Mouse (Mus musculus) liver, embryonic 11.5 days (tissue): ENCODE results near the gene Clic5. TPM values are rescaled to one million over a fixed set of nuclear protein-coding genes. Genes with fewer than 3 reads are reported as not detected.

Source experiments
- ATAC-seq: fragments of 200-750 bp; cut with Nextera tagmentation; replicated peaks from 2 replicates; pipeline ENCODE4 v1.8.0; 2017; ENCODE audit warnings: moderate number of reproducible peaks, mild to moderate bottlenecking, moderate TSS enrichment, moderate library complexity; ENCODE audit not compliant: low FRiP score
- DNase-seq: peaks from one replicate; pipeline ENCODE4 v3.0.0-alpha.2; 2017; ENCODE audit warnings: low spot score
- H3K27ac ChIP-seq: fragments of 300-500 bp; sonication (generic); 2 replicates; pipeline ENCODE4 v1.5.1; 2014; ENCODE audit warnings: mild to moderate bottlenecking, low read depth, low read length, control low read depth
- H3K27me3 ChIP-seq: fragments of 300-500 bp; sonication (generic); replicated peaks from 2 replicates; pipeline ENCODE4 v1.6.1; 2014; ENCODE audit warnings: low read length, mixed read lengths; ENCODE audit not compliant: control insufficient read depth, insufficient read depth
- H3K36me3 ChIP-seq: fragments of 300-500 bp; sonication (generic); 2 replicates; pipeline ENCODE4 v1.6.1; 2014; ENCODE audit warnings: mild to moderate bottlenecking, low read length, moderate library complexity, mixed read lengths; ENCODE audit not compliant: control insufficient read depth, insufficient read depth
- H3K4me1 ChIP-seq: fragments of 300-500 bp; sonication (generic); replicated peaks from 2 replicates; pipeline ENCODE4 v1.6.1; 2014; ENCODE audit warnings: low read length, mixed read lengths; ENCODE audit not compliant: control insufficient read depth, insufficient read depth
- H3K4me2 ChIP-seq: fragments of 300-500 bp; sonication (generic); 2 replicates; pipeline ENCODE4 v1.6.1; 2014; ENCODE audit warnings: mild to moderate bottlenecking, control low read depth, moderate library complexity
- H3K4me3 ChIP-seq: fragments of 300-500 bp; sonication (generic); 2 replicates; pipeline ENCODE4 v1.5.1; 2014; ENCODE audit warnings: low read depth, low read length, control low read depth
- H3K9ac ChIP-seq: fragments of 300-500 bp; sonication (generic); 2 replicates; pipeline ENCODE4 v1.6.1; 2014; ENCODE audit warnings: low read depth, low read length, control low read depth
- H3K9me3 ChIP-seq: fragments of 300-500 bp; sonication (generic); 2 replicates; pipeline ENCODE4 v1.6.1; 2016; ENCODE audit warnings: low read length, inconsistent platforms, mixed read lengths; ENCODE audit not compliant: control insufficient read depth
- whole genome bisulfite sequencing: fragments of 180-500 bp; shearing (Covaris S2); extraction: QIAGEN DNeasy Blood & Tissue Kit; methylation state at CpG from one replicate; pipeline ENCODE4 v1.1.7; 2014; 5-methylcytosine and 5-hydroxymethylcytosine counted together
- polyA plus RNA-seq: library from polyadenylated mRNA; unstranded; fragments of >200 nt; fragmentation: Nextera tagmentation; extraction: Ambion mirVana; gene quantifications from 2 replicates; pipeline ENCODE4 v1.2.1, GENCODE M21; 2014

Clic5 gene
- polyA plus RNA-seq, 1 experiment from 2014 or later, result 0.75 TPM

- Histone ChIP-seq H3K4me2 (no peak overlapping the region), H3K9me3 (no peaks in the 10 kb centered on the region), H3K27ac (no peak overlapping the region), H3K4me1 (no peaks in the 10 kb centered on the region), H3K27me3 (no peaks in the 10 kb centered on the region), H3K9ac (no peak overlapping the region), H3K4me3 (no peak overlapping the region), H3K36me3 (no peaks in the 10 kb centered on the region)
- WGBS, result 63% methylated on average over 17 of the region's 17 CpGs
- no peak for ATAC-seq
- no peak for DNase-seq
These were observed 112.9 kb downstream of the Clic5 start for GRCm38 (mm10) chr17:44301224-44301811.

- H3K27ac ChIP-seq, result no peak overlapping the region
- H3K27me3 ChIP-seq, result no peaks in the 10 kb centered on the region
- H3K4me1 ChIP-seq, result no peaks in the 10 kb centered on the region
- H3K36me3 ChIP-seq, result no peaks in the 10 kb centered on the region
- H3K4me2 ChIP-seq, result no peak overlapping the region
- DNase-seq (no peak), ATAC-seq (no peak)
- 94% methylated on average over 1 of the region's 1 CpGs for WGBS
- no peaks in the 10 kb centered on the region for H3K9me3 ChIP-seq
- H3K4me3 ChIP-seq, result no peak overlapping the region
- no peak overlapping the region for H3K9ac ChIP-seq
These were observed 115.7 kb downstream of the Clic5 start for GRCm38 (mm10) chr17:44304076-44304475.

DNA sequence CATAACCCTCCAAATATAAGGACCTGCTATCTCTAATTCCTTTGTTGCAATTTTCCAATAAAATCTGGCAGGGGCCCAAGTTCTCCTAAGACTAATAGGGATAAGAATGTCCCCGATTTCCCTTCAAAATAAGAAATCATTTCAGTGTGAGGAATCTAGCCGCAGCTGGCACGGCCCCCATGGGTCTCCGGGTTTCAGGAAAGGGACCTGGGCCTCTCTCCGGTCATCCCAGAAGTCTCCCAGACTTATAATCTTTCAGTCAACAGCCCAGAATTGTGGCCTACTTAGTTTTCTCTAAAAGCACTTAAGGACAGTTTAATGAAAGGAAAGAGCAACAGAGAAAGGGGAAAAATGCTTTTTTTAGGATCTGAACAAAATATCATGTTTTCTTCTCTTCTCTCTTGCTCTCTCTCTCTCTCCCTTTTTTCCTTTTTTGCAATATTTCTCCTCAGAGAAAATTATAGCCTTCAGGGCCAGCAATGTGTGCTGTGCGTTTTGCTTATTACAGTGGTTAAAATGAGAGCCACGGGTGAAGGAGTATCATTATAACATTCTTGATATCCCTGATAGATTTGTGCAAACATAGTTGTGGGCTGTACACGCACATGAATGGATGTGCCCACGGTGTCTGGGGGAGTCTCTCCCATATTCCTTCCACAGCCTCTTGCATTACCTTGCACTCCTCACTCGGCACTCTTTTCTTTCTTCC, 121.7 kb downstream of the Clic5 start:
- H3K9ac ChIP-seq, result no peak overlapping the region
- no peak for ATAC-seq
- no peak overlapping the region for H3K4me2 ChIP-seq
- H3K27me3 ChIP-seq, result no peaks in the 10 kb centered on the region
- no peaks in the 10 kb centered on the region for H3K4me1 ChIP-seq
- WGBS, result 78% methylated on average over 10 of the region's 10 CpGs
- no peaks in the 10 kb centered on the region for H3K36me3 ChIP-seq
- DNase-seq, result no peak
- no peak overlapping the region for H3K4me3 ChIP-seq
- no peak overlapping the region for H3K27ac ChIP-seq
- no peaks in the 10 kb centered on the region for H3K9me3 ChIP-seq

- H3K36me3 ChIP-seq, result no peaks in the 10 kb centered on the region
- WGBS, result 77% methylated on average over 10 of the region's 10 CpGs
- DNase-seq (no peak), ATAC-seq (no peak)
- H3K4me2 ChIP-seq, result no peak overlapping the region
- no peaks in the 10 kb centered on the region for H3K27me3 ChIP-seq
- no peaks in the 10 kb centered on the region for H3K4me1 ChIP-seq
- no peaks in the 10 kb centered on the region for H3K9me3 ChIP-seq
- H3K9ac ChIP-seq, result no peak overlapping the region
- H3K27ac ChIP-seq, result no peak overlapping the region
- no peak overlapping the region for H3K4me3 ChIP-seq
These were observed 136.9 kb downstream of the Clic5 start for GRCm38 (mm10) chr17:44325314-44325713.

DNA sequence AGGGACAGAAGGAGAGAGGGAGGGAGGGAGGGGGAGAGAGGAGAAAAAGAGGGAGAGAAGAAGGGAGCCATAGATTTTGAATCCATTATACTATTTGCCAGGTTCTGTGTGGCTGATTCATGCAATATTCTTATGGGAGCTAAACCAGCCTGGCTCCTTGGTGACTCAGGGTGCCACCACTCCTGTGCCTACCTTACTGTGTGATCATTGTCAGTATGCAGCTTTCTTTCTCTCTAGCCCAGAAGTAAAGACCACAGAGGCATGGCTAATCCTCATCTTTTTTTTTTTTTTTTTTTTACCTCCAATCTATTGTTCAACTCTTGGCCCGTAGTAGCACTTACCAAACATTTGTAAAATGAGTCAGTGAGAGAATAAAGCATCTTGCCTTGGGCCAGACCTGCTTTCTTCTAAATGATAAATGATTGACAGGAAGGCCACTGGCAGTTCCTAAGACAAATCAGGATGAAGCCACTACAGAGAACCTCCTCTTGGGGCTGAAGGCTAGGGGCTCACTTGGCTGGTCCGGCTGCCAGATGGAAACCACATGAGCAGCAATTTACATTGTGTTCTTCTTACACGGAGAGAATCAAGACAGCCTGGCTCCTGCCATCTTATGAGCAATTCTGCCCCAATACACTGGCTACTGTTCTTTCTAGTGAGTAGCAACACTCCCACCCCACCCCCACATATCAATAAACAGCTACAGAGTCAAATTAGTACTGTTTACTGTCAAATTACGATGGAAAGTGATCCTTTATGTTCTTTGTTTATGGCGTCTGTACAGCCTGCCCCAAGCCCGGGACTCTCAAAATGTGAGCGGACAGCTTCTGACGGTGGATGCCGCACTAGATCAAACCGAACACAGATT, 139.1 kb downstream of the Clic5 start:
- no peaks in the 10 kb centered on the region for H3K36me3 ChIP-seq
- no peak overlapping the region for H3K9ac ChIP-seq
- no peaks in the 10 kb centered on the region for H3K9me3 ChIP-seq
- DNase-seq, result no peak
- ATAC-seq, result no peak
- WGBS, result 73% methylated on average over 10 of the region's 10 CpGs
- no peak overlapping the region for H3K4me3 ChIP-seq
- no peak overlapping the region for H3K27ac ChIP-seq
- no peaks in the 10 kb centered on the region for H3K4me1 ChIP-seq
- no peak overlapping the region for H3K4me2 ChIP-seq
- H3K27me3 ChIP-seq, result no peaks in the 10 kb centered on the region

DNA sequence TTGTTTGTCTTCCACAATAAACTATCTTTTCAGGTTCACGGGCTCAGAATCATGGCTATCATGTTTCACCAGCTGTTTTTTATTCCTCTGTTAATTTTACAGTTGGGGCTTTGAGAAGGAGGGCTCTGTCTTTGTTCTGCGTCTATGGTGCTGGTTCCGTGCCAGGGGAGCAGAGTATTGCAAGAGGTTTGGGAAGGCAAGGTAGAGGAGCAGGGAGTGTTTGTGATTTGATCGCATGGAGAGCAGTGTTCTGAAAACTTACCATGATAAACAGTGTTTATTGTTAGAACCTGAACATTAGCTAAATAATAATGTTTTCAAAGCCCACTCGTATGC, 139.7 kb downstream of the Clic5 start:
- Histone ChIP-seq H3K36me3 (no peaks in the 10 kb centered on the region), H3K9me3 (no peaks in the 10 kb centered on the region), H3K27ac (no peak overlapping the region), H3K4me3 (no peak overlapping the region), H3K9ac (no peak overlapping the region), H3K27me3 (no peaks in the 10 kb centered on the region), H3K4me2 (no peak overlapping the region), H3K4me1 (no peaks in the 10 kb centered on the region)
- 83% methylated on average over 5 of the region's 5 CpGs for WGBS
- no peak for DNase-seq
- no peak for ATAC-seq

Other genes starting within 250 kb of the Clic5 start
- 5.9 and 6.2 TPM in 2 replicates for gene Enpp5, start 109.8 kb upstream of the Clic5 start, polyA plus RNA-seq
- gene Enpp4, start 82.8 kb upstream of the Clic5 start, polyA plus RNA-seq, result 7.5 and 9.2 TPM in 2 replicates